Mouse (Mus musculus) cerebellum, postnatal 4 days (tissue): Measurements from ENCODE around the gene Myod1.

Experiments
- DNase-seq, 2 experiments: peaks; one replicate each; pipeline ENCODE4 v3.0.0; 2022; ENCODE audit warnings: low spot score in 2 of 2, mixed read lengths in 1 of 2

The Myod1 gene

DNA sequence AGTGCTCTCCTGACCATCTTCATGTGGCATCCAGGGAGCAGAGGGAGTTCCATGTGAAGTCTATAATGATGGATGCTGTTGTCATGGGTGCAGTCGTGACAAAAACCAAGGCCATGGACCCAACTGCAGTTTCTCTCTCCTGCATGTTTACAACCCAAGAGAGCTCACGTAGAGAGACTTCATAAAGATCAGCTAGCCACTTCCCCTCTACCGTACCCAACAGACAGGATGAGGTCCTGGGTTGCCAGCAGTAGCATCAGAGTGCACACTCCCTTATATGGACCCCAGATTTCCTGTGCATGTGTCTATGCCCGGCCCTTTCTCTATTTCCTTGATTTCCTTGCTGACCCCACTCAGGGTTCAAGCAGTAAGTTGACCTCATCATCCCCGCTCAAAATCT lies 15.4 kb downstream of the Myod1 start:
- DNase-seq = no peak

DNA sequence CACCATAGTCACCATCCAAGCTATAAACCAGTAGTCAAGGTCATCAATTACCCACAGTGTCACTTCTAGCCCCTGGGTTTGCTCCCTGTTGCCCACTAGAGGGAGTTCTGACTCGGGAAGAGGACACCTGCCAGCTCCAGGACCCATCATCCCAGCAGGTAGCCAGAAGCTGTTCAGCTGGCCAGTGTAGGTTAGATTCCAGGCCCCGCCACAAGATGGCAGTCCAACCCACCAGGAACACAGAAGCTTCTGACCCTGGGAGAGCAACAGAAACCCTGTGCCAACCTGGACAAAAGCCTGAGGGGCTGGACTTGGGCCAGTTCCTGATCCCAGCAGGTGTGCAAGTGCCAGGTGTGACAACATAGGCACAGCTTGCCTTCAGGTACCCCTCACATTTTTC lies 16.8 kb downstream of the Myod1 start:
- DNase-seq = peak; percentile 80 to 96

DNA sequence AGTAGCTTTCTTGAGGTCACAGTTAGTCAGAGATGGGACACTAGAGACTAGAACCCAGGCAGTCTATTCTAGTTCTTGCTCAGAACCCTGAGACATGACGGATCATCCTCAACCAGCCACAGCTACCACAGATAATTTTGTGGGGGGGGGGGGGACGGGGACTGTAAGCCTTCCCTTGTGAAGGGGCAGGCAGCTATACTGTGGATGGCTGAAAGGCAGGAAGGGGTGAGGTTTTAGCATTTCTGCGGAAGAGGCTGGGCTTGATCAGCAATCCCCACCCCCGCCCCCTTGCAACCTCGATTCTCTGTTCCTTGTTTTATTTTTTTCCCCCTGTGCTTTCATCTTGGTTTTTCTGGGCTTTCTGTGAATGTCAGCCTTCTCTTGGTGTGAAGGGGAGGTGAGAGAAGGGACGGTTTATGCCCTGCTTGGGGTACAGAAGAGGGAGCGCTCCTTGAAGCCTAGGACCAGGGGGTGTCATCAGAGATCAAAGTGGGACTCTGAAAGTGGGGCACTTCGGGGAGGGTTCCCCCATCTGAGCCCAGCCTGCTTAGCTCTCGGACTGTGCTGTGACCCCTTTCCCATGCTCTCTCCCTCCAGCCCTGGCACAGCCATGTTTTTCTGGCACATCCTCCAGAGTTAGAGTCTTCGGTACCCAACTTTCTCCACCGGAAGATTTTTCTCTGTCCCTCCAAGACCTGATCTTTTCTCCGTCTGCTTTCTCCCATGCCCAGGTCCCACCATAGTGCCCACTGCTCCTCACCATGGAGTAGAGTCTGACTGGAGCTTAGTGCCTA lies 17.6 kb downstream of the Myod1 start:
- no peak for DNase-seq

DNA sequence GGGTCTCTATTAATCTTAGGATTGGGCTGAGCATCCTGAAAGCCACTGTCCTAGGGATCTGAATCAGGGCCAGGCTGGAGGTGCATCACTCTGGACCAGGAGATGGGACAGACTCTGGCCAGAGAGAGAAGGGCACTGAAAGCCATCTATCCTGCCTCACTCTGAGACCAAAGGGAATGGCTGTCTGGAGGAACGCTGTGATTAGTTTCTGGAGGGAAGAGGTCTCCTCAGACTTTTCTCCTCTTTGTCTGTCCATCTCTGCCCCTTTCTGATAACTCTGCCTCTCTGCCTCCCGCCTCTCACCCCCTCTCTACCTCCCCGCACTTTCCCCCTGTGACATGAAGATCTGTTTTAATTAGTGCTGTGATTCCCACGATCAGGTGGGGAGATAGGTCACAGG lies 18.7 kb downstream of the Myod1 start:
- no peak for DNase-seq

DNA sequence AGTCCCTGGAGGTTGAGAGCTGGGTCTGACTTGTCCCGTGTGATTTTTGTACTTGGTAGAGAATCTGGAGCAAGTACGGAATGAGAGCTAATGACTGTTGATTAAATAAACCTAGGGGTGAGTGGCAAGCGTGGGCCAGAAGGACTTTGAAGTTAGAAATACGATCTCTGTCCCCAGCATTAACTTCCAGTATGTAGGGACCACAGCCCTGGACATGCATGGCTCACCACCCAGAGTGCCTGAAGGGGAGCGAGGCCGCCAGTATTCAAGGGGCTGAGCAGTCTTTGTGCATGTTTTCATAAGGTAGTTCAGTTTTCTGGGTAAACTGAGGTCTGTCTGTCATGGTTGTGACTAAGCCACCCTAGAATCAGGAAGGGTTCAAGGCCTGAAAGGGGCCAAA lies 19.3 kb downstream of the Myod1 start:
- no peak for DNase-seq

DNA sequence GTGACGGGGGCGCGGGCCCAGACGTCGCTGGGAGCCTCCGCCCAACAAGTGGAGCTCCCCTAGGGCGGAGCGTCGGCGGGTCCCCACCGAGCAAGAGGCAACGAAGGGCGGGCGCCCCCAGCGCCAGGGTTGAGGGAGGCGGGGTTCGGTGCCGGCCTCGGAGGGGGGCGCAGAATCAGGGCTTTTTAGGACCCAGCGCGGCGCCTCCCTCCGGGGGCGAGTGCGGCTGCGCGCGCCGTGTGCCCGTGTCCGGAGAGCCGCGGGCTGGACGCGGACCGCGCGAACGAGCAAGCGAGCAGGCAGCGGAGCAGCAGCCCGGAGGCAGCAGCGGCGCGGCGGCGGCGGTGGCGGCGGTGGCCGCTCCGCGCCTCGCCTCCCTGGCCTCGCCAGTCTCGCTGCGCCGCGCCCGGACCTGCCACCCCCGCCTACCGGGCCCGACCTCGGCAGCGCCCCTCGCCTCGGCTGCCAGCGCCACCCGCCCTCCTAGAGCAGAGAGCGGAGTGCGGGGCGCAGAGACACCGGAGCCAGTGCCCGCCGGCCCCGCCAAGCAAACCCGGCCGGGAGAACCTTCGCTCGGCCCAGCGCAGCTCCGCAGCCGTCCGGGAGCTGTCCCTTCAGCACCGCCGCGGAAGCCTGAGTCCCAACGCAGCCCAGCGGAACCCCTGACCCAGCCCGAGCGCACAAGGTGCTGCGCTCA lies 20.1 kb downstream of the Myod1 start, which contains the start of gene Kcnc1:
Gene Kcnc1, plus strand, starts transcription at position 267 of the 697 bp plus-strand sequence.
- peak in 1 of 2 experiments; percentile 80 for DNase-seq

DNA sequence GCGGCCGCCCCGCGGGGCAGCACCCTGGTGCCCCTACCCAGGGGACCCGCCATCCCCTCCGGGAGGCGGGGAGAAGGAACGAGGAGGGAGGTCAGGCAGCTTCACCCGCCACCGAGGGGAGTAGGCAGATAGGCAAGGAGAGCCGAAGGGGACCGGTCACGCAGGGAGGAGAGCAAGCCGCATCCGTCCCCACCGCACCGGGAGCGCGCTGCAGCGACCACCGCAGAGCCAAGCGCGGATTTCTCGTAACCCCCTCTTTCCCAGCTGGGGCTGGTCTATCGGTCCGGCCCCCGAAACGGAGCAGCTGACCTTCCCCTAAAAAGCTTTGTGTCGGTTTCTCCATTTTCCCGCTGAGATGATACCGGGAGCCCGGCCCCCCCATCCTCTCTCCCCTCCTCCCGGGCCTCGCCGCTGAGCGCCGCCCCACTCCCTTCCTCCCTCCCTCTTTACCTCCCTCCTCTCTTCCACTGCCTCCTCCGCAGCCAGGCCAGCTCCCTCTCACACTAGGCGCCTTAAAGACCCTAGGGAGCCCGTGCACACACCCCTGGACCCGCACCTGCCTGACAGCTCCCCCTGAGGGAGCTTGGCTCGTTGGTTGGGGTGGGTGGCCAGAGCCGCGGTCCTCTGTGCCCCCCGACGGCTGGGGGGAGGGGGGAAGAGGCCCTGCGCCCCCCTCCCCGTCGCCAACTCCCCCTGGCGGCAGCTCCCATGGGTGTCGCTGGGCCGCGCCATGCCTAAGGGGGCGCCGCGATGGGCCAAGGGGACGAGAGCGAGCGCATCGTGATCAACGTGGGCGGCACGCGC lies 20.9 kb downstream of the Myod1 start:
- peak in 1 of 2 experiments; percentile 61 for DNase-seq

DNA sequence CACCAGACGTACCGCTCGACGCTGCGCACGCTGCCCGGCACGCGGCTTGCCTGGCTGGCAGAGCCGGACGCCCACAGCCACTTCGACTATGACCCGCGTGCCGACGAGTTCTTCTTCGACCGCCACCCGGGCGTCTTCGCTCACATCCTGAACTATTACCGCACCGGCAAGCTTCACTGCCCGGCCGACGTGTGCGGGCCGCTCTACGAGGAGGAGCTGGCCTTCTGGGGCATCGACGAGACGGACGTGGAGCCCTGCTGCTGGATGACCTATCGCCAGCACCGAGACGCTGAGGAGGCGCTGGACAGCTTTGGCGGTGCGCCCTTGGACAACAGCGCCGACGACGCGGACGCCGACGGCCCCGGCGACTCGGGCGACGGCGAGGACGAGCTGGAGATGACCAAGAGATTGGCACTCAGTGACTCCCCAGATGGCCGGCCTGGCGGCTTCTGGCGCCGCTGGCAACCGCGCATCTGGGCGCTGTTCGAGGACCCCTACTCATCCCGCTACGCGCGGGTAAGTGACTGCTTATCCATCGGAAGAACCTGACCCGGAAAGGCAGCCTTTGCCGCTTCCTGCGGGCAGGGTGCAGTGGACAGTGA lies 21.6 kb downstream of the Myod1 start:
- DNase-seq = peak in 1 of 2 experiments; percentile 46

DNA sequence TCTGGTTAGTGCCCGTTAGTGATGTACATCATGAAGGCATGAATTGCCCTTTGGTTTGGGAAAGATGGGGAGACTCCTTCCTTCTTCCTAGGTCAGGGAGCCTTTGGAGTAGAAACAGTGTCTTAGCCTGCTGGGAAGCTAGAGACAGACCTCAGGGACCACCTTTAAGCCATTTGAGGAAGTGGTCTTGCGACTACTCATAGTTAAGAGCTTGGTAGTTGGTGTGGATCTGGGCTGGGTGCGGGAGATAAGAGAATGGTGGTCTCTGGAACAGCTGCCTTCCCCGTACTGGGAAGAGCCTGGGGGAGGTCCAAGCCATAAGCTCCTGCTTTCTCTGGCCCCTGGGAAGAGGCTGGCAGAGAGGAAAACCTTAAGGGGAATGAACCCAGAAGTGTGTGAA lies 22.3 kb downstream of the Myod1 start:
- no peak for DNase-seq

DNA sequence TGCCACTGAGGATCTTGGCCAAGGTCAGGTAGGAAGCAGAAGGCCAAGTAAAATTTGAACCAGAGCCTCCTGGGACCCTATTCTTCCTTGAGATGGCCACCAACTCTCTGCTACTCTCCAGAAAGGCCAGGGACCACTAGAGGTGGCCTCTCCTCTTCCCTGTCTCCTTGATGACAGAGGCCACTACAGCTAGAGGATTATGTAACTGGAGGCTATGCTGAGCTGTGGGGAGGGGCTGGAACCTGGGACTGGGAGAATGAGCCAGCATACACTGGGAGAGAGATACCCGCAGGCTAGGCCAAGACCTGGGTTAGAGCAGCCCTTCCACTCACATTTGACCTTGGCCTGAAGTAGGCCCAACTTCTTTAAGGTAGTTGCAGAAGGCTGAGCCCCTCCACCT lies 23.4 kb downstream of the Myod1 start:
- DNase-seq = no peak

DNA sequence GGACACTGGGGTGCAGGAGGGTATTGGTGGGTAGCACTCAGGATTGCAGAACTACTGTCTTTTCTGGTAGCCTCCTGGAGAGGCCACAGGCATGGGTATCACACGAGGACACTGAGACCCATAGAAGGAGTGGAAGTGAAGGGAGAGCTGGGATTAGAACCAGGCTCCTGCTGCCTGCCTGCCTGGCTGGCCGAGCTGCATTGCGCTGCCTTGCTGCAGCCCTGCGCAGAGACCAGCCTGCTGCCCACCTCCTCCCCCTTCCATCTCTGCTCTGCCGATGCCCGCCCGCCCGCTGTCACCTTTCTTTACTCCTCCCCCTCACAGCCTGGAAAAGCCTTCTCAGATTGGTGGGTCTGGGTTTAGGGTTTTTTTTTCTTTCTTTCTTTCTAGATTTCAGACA lies 24.1 kb downstream of the Myod1 start:
- no peak for DNase-seq

DNA sequence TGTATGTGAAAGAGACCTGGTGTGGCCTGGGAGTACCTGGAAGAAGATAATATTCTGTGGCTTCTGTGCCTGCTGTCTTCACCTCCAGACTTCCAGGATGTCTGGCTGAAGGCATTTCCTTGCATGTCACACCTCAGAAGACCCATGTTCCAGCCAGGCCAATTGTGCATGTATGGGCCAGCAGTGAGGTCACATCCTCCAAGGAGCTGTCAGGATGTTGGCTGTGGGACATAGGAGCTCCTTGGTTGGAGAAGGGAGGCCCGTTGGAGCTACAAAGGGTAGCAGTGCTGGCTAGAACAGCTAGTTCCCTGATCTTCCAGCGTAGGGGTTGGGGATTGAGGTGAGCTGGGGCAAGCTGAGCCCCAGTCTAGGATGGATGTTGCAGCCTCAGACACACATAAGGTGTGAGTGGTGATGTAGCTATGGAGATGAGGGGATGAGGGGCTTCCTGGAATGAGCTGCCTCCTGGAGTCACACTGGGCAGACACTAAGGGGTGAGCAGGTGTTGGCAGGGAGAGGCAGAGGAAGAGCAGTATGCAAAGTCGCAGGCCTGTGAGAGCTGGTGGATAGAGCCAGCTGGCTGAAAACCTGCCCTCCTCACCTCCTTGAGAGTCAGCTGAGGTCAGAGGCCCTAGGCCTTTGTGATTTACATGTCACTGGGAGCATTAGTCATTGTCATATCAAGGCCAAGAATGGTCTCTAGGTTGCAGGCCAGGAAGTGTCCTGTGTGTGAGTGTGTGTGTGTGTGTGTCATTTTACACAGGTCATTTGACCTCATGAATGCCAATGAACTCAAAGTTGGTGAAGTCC lies 25.3 kb downstream of the Myod1 start:
- no peak for DNase-seq

DNA sequence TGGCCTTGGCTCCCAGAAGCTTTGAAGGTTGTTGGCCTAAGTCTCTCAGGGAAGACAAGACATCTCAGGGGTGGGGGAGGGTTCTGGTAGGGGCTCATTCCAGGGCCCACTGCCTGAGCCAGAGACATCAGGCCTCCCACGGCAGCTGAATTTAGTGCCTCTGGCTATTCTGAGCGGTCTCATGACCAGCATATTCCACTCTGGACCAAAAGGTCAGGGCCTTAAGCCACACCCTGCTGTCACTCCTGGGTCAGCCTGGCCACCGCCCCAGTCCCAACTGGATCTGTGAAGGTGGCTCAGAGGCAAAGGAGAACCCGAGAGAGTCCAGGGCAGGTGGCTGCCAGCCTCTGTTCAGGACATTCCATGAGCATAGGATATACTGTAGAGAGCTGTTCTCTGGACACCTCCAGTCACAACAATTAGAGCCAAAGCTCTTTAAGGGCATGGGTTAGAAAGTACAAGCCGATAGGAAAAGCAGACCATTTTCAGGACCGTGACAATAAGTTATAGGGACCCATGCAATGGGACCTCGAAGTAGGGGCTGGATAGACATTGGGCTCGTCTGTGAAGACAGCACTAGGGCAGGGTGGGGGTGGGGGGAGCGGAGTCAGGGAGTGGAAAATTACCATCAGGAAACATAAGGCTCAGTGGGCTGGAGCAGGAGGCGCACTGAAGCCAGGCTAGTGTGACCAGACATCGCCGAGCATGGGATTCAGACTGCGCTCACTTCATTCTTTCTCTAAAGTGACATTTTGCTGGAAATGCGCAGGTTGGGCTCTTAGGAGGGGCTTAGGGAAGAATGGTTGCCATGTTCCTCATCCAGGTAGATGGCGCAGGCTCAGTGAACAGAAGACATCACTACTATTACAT lies 27.6 kb downstream of the Myod1 start:
- no peak for DNase-seq

DNA sequence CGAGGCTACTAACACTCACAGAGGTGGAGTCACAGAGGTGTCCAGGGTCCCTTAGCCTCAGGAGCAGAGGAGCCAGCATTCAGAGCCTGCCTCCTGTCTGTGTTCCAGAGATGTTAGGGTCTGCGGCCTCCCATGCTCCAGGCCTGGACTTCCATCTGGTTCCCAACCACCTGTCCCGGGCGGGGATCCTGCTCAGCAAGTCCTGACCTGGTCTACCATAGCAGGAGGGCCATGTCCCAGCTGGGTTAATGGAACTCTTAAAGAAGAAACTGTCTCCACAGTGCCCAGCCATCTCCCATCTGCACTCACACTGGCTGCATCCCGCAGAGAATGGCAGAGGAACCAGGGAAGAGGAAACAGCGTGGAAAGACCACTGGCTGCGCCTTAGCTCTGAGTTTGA lies 28.5 kb downstream of the Myod1 start:
- no peak for DNase-seq

DNA sequence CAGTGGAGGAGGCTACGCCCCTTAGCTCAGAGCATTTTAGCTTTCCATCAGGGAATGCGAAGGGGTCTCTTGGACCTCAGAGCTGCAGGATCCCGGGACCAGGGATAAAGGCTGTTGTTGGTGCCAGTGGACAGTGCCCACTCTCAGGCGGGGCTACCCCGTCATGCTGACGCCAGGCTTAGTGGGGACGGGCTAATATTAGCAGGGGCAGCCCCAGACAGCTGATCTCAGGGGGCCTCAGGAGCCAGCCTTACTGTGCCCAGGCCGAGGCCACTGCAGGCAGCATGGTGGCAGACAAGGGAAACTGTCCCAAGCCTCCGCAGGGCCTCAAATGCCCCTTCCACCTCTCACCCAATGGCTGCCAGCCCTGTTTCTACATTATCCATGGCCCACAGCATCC lies 32.3 kb downstream of the Myod1 start:
- DNase-seq = no peak

DNA sequence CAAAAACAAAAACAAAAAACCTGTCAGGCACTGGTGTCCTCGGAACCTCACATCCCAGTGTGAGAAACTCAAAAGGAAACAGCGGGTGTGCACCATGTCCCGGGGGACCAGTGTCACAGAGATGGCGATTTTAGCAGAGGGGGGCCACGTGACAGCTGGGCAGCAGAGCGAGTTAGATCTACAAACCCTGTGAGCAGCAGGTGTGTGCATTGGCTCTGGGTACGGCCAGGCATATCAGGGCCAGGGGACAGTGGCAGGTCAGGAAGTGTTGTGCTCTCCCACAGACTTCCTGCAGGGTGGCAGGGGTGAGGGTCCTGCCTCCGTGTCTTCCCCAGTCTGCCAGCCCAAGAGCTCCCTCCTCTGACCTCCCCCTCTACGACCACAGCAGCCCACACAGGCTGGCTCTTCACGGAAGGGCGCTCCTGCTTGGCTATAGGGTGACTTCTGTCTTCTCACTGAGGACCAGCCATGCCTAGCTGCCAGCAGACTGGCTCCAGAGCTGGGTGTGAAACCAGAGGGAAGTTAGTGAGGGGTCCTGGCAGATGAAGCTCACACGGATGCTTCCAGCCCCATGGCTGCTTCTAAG lies 33.0 kb downstream of the Myod1 start:
- no peak for DNase-seq

DNA sequence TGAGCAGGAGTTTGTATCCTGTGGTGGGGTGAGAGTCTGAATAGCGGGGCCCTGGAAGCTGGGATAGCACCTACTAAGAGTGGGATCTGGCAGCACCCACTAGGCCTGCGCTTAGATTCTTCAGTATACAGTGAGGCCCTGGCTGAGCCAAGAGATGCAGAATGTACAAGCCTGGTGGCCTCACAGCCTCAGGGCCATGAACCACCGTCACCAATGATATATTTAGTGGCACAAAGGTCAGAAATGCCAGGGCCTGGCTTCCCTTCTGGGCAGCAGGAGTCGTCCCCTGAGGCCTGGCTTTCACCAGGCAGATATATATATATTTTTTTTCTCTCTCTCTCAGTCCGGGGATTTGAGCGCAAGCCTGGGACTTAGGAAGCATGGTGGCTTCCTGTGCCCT lies 34.5 kb downstream of the Myod1 start:
- no peak for DNase-seq

DNA sequence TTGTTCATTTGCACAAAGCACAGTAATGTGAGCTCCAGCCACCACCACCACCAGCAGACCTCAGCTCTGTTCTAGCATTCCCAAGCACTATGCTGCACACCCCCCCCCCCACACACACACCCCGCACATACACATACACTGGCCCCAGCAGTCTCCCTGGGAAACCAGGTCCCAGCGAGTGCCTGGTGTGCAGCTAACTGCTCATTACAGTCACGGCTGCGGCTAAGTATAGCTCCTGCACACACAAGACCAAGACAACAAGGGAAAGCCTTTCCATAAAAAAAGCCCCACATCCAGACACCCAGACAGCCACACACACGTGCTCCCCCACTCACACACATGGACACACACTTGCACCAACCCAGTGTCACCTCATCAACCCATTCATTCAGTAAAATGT lies 36.5 kb downstream of the Myod1 start:
- no peak for DNase-seq

DNA sequence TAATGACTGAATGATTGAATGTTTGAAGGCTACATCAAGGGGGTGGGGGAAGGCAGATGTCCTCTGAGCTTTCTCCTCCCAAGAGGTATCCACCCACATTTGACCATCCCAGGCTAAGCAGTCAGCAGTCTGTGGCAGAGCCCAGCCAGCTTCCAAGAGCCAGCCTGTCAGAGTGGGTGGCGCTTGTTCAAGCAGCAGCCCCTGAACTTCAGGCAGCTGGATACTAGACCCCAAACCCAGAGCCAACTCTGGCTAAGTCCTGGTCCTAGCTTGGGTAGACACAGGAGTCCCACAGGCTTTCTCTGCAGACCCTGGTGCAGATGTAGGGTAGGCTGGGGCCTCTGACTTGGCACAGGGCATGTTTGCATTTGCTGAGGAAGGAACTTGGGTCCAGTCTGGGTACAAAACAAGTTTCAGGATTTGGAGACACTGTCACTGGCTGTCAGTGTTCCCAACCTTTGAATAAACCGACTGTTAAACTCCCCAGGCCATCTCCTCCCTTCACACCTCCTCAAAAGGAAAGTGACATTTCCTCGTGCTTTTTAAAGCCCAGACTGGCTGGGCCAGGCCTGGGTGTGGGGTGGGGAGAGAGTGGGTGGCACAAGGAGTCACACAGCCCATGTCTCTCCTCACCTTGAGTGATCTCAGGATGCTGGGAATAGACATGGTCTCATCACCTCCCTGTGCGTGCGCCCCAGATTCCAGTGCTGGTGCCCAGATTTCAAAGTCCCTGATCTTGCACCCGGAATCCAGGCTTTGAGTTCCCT lies 37.9 kb downstream of the Myod1 start:
- no peak for DNase-seq
